Mouse (Mus musculus): ENCODE measurements around the gene Iqgap2.

- TF ChIP-seq POLR2A (IDR thresholded peaks at IDR 0.05; ENCODE audit: borderline replicate concordance, low read depth, low read length) (no peak), CTCF (IDR thresholded peaks at IDR 0.05; ENCODE audit: low read depth, low read length) (no peak)
Observed at GRCm38 (mm10) chr13:95703376-95703775, 188.3 kb downstream of the Iqgap2 start.
